Mouse (Mus musculus): ENCODE results near the gene Spc25.

- TF ChIP-seq CTCF (IDR thresholded peaks at IDR 0.05; ENCODE audit: extremely low read depth, insufficient read depth, insufficient read length, insufficient replicate concordance) (no peak), POLR2A (IDR thresholded peaks at IDR 0.05; ENCODE audit: low read depth, low read length) (no peak)
Measured at GRCm38 (mm10) chr2:69222815-69223214, 16.8 kb upstream of the Spc25 start.
